Mouse (Mus musculus) intestine, embryonic 15.5 days (tissue): ENCODE data around the gene Eng. TPM values are rescaled to one million over a fixed set of nuclear protein-coding genes. Genes with fewer than 3 reads are reported as not detected.

Experiments used
- ATAC-seq: fragments of 200-750 bp; cut with Nextera tagmentation; 2 replicates; pipeline ENCODE4 v1.8.0; 2017; ENCODE audit warnings: moderate TSS enrichment, moderate library complexity
- H3K27ac ChIP-seq: fragments of 300-500 bp; sonication (generic); 2 replicates; pipeline ENCODE4 v1.5.1; 2015; ENCODE audit warnings: mild to moderate bottlenecking, inconsistent platforms
- H3K27me3 ChIP-seq: fragments of 300-500 bp; sonication (generic); replicated peaks from 2 replicates; pipeline ENCODE4 v1.6.1; 2015; ENCODE audit warnings: inconsistent platforms
- H3K36me3 ChIP-seq: fragments of 300-500 bp; sonication (generic); 2 replicates; pipeline ENCODE4 v1.6.1; 2015; ENCODE audit warnings: inconsistent platforms
- H3K4me1 ChIP-seq: fragments of 300-500 bp; sonication (generic); replicated peaks from 2 replicates; pipeline ENCODE4 v1.6.1; 2015; ENCODE audit warnings: inconsistent platforms
- H3K4me2 ChIP-seq: fragments of 300-500 bp; sonication (generic); replicated peaks from 2 replicates; pipeline ENCODE4 v1.6.1; 2015; ENCODE audit warnings: mild to moderate bottlenecking, inconsistent platforms
- H3K4me3 ChIP-seq: fragments of 300-500 bp; sonication (generic); replicated peaks from 2 replicates; pipeline ENCODE4 v1.5.1; 2015; ENCODE audit warnings: inconsistent platforms
- H3K9ac ChIP-seq: fragments of 300-500 bp; sonication (generic); 2 replicates; pipeline ENCODE4 v1.6.1; 2015; ENCODE audit warnings: inconsistent platforms
- H3K9me3 ChIP-seq: fragments of 300-500 bp; sonication (generic); 2 replicates; pipeline ENCODE4 v1.6.1; 2016; ENCODE audit warnings: inconsistent platforms
- WGBS: fragments of 180-500 bp; shearing (Covaris S2); methylation state at CpG from one replicate; pipeline ENCODE4 v1.1.7; 2015; 5-methylcytosine and 5-hydroxymethylcytosine counted together
- polyA plus RNA-seq: library from polyadenylated mRNA; unstranded; fragments of >200 nt; fragmentation: Nextera tagmentation; extraction: Ambion mirVana; gene quantifications from 2 replicates; pipeline ENCODE4 v1.2.1, GENCODE M21; 2015

Eng gene
- polyA plus RNA-seq, 1 experiment from 2014 or later = 62.6 TPM

DNA sequence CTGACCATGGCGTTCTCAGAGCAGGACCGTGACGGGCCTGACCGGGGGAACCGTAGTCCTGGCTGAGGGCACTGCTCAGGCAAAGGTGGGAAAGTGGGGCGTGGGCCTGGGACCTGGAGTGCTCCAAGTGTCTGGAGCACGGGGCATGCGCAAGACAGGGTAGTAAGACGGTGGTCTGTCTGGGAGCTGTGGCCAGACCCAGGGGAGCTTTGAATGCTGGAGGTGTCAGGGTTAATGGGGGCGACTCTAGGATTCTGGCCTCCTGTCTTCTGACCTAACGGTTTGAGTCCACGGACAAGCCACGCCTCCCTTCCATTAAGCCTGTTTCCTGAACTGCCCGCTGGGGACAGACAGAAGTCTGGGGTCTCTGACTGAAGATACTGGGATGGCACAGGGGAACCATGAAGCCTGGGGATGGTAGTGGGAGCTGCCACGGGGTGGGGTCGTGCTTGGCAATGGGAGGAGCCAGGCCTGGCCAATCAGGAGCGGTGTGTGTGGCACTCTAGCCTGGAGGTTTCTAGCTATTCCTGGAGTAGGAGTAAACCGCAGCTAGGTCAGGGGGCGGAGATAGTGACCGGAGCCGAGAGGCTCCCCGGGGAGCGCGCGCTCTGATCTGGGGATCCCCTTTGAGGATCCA lies 38.1 kb upstream of the Eng start:
- 8% methylated on average over 25 of the region's 25 CpGs for WGBS

DNA sequence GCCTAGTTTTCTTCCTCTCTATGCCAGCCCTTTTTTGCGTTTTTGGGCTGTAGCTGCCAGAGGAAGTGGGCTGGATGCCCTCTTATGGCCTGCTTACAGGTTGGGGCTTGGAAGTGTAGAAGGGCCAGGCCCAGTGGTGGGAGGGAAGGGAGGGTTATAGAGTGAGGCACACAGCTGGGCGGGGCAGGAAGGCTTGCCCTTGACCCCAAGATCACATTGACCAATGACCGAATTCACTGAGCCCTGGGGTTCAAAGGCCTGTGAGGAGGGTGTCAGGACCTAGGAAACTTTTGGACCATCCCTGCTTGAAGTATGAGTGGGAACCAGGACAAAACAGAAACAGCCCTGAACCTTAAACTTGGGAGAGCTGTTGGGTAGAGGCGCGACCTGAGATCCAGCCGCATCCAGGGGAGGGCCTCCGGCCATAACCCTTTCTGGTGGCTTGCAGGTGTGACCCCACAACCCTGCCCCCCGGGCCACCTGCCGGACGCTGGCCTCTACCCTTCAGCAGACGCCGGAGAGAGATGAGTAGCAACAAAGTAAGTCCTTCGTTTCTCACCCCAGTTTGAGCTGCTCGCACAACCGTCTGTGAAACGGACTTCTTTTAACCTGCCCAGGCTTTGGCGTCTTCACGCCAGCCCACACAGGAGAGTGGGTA lies 37.5 kb upstream of the Eng start:
- ATAC-seq = peak; percentile 13; the same call in 1 of the 2 replicates
- H3K4me2 ChIP-seq = peak overlapping the region; percentile 87
- no peaks in the 10 kb centered on the region for H3K9me3 ChIP-seq
- WGBS = 52% methylated on average over 18 of the region's 18 CpGs
- H3K9ac ChIP-seq = peak overlapping the region; percentile 47
- H3K4me3 ChIP-seq = peak overlapping the region; percentile 76
- no peaks in the 10 kb centered on the region for H3K27me3 ChIP-seq
- H3K27ac ChIP-seq = peak overlapping the region; percentile 56; the same call in 1 of the 2 replicates
- peaks cover 33% of the 10 kb centered on the region for H3K4me1 ChIP-seq
- H3K36me3 ChIP-seq = no peaks in the 10 kb centered on the region

More for the DNA sequence above, 38.1 kb upstream of the Eng start:
- Histone ChIP-seq H3K4me2 (peak overlapping the region; percentile 87), H3K36me3 (no peaks in the 10 kb centered on the region), H3K9me3 (no peaks in the 10 kb centered on the region), H3K27ac (peak overlapping the region; percentile 56), H3K4me3 (peak overlapping the region; percentile 76), H3K9ac (peak overlapping the region; percentile 47), H3K27me3 (no peaks in the 10 kb centered on the region), H3K4me1 (peaks cover 33% of the 10 kb centered on the region)
- ATAC-seq = peak; percentile 54

DNA sequence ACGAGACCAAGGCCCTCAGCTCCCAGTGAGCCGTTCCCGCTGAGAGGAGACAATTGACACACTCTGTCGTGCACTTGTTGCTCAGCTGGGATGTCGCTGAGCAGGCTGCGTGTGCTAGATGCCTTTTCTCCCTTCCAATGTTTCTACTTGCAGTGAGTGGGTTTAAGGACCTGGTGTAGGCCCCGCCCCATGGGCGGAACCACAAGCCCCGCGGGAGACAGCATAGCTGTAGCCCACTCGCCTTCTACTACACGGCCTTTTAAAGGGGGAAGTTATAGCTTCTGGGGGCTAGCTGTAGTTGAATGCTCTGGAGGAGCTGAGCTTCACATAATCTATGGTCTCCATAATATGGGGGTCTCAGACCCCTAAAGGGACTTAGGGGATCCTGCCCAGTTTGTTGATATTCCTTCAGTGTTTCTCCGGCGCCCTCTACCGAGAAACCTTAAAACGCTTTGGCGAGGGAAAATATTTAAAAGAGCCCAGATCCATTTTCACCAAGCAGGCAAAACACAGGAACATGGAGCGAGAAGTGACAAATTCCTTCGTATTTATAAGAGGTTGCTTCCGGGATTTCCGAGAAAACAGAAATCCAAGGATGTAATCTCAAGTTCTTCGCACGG lies 35.7 kb upstream of the Eng start:
- 0 out of 2 replicates have a peak overlapping the region, but pooled peaks have one; percentile 6 for H3K9ac ChIP-seq
- H3K4me2 ChIP-seq = peak overlapping the region; percentile 66
- H3K36me3 ChIP-seq = peaks cover 4% of the 10 kb centered on the region
- no peaks in the 10 kb centered on the region for H3K27me3 ChIP-seq
- H3K9me3 ChIP-seq = no peaks in the 10 kb centered on the region
- H3K4me3 ChIP-seq = peak overlapping the region; percentile 34
- no peak overlapping the region for H3K27ac ChIP-seq
- no peak; the same call in 1 of the 2 replicates for ATAC-seq
- 12% methylated on average over 23 of the region's 23 CpGs for WGBS
- H3K4me1 ChIP-seq = peaks cover 33% of the 10 kb centered on the region

DNA sequence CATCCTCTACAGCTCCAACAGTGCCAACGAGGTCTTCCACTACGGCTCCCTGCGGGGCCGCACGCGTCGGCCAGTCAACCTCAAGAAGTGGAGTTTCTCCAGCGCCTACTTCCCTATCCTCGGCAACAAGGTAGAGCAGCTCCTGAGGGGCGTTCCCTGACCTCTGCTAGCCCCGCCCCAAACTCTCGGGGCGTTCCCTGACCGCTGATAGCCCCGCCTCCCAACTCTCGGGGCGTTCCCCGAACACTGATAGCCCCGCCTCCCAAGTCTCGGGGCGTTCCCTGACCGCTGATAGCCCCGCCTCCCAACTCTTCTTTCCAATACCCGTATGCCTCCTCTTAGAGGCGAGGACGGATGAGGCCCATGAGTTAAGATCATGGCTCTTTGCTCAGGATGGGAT lies 34.1 kb upstream of the Eng start:
- Histone ChIP-seq H3K4me1 (peaks cover 32% of the 10 kb centered on the region), H3K27ac (no peak overlapping the region), H3K4me2 (no peak overlapping the region), H3K4me3 (no peak overlapping the region), H3K9ac (no peak overlapping the region), H3K9me3 (no peaks in the 10 kb centered on the region), H3K27me3 (no peaks in the 10 kb centered on the region), H3K36me3 (peaks cover 4% of the 10 kb centered on the region)
- no peak for ATAC-seq
- 74% methylated on average over 26 of the region's 26 CpGs for WGBS

DNA sequence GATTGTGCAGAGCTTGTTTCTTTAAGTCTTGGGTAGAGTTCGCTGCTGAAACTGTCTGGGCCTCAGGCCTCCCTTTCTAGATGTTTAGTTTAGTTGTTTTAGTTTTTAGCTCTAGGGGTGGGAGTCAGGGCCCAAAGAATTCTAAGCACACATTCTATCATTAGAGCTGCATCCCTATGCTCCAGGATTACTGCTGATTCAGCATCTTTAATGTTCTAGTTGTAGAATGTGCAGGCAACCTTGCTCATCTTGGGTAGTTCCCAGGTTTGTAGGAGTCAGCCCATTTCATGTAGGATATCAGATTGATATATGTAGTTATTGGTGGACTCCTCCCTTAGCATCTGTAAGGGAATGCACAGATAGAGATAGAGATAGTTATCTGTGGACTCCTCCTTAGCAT lies 29.3 kb upstream of the Eng start:
- Histone ChIP-seq H3K9ac (no peak overlapping the region), H3K27ac (no peak overlapping the region), H3K36me3 (peaks cover 4% of the 10 kb centered on the region), H3K4me1 (peaks cover 31% of the 10 kb centered on the region), H3K4me2 (no peak overlapping the region), H3K4me3 (no peak overlapping the region), H3K27me3 (no peaks in the 10 kb centered on the region), H3K9me3 (no peaks in the 10 kb centered on the region)
- ATAC-seq = no peak
- WGBS = 92% methylated on average over 1 of the region's 1 CpGs

DNA sequence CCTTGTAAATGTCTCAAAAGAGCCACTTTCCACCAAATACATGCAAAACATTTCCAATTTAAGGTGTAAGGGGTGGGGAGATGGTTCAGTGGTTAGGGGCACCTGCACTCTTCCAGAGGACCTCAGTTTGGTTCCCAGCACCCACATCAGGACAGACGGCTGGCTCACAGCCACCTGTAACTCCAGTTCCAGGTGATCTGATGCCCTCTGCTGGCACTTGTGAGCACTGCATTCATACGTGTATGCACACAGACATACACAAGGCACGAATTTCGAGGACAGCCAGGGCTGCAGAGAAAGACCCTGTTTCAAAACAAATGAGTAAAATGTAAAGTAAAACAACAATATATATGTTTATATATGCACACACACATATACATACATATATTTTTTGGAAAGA lies 28.8 kb upstream of the Eng start:
- no peaks in the 10 kb centered on the region for H3K27me3 ChIP-seq
- 94% methylated on average over 4 of the region's 4 CpGs for WGBS

DNA sequence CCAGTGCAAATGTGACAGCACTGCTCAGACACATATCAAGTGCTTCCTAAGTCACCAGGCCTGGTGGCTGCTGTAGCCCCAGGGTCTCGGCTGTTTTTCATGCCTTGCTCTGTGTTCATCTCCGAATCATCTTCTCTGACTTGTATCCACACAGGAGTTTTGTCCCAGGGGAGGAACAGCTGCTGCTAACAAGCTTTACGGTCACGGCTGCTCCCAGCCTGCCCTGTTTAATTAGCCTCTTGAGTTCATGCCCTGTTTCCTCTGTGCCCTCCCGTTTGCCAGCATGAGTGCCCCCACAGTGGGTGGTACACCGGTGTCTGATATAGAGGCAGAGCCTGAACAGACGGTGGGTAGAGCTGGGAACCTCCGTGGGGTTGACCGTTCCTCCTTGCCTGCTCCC lies 28.3 kb upstream of the Eng start:
- peaks cover 30% of the 10 kb centered on the region for H3K4me1 ChIP-seq
- H3K4me2 ChIP-seq = no peak overlapping the region
- no peaks in the 10 kb centered on the region for H3K9me3 ChIP-seq
- no peak for ATAC-seq
- H3K36me3 ChIP-seq = peaks cover 4% of the 10 kb centered on the region
- no peak overlapping the region for H3K27ac ChIP-seq
- WGBS = 79% methylated on average over 9 of the region's 9 CpGs
- no peak overlapping the region for H3K9ac ChIP-seq
- H3K27me3 ChIP-seq = no peaks in the 10 kb centered on the region
- H3K4me3 ChIP-seq = no peak overlapping the region

More for the DNA sequence above, 28.8 kb upstream of the Eng start:
- no peak overlapping the region for H3K27ac ChIP-seq
- H3K9ac ChIP-seq = no peak overlapping the region
- no peak overlapping the region for H3K4me3 ChIP-seq
- ATAC-seq = no peak
- no peak overlapping the region for H3K4me2 ChIP-seq
- H3K36me3 ChIP-seq = peaks cover 4% of the 10 kb centered on the region
- H3K4me1 ChIP-seq = peaks cover 30% of the 10 kb centered on the region
- H3K9me3 ChIP-seq = no peaks in the 10 kb centered on the region

DNA sequence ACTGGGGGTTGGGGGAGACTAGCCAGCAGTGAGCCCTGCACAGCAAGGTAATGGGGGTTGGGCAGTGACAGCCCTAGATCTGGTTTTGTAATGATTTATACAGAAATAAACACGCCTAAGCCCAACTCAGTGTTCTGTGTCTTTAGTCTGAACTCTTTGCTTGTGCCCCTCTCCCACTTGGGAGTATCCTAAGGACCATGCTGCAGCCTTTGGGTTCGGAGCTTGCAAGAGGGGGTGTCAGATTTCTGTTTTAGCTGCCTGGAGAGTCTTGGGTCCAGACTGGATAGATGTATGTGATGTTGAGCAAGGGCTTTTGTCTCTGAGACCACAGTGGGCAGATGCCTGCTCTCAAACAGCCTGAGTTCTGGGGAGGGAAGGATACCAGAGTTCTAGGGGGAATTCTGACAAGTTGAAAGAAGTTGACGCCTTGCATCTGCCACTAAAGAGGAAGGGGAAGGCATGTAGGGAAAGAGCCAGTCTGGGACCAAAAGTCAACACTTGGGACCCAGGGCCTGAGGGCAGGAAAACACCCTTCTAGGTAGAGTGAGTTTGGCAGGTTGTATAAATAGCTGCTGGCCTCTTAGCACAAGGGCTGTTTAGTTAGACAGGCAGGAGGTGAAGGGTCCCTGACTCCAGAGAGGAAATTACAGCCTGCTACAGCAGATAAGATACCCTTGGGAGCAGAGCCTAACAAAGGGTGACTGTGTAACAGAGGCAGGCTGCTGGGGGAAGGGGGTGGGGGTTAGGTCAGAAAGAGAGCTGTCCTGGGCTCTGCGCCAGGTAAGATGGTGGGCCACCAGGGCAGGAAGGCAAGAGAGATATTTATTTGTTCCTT lies 25.5 kb upstream of the Eng start:
- ATAC-seq = peak; percentile 85
- Histone ChIP-seq H3K36me3 (no peaks in the 10 kb centered on the region; the same call in 1 of the 2 replicates), H3K4me1 (peaks cover 46% of the 10 kb centered on the region), H3K9ac (peak overlapping the region; percentile 31), H3K27ac (peak overlapping the region; percentile 91), H3K27me3 (no peaks in the 10 kb centered on the region), H3K4me2 (peak overlapping the region; percentile 43), H3K9me3 (no peaks in the 10 kb centered on the region), H3K4me3 (no peak overlapping the region)
- WGBS = 16% methylated on average over 4 of the region's 4 CpGs

DNA sequence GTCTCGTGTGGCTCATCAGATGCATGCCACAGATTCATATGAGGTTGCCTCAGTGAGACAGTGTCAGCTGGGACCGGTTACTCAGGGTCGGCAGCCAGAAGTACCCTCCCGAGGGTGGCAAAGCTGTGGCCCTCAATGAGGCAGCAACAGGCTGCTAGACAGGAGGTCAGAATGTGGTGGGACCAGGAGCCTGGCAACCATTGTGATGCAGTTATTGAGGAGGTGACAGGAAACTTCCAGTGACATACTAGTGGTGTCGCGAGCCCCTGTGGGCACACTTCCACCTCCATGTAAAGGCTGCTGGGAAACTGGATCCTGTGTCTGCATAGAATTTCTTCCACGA lies 24.9 kb upstream of the Eng start, which contains the start of gene Ak1:
Ak1 (plus strand) TSS at position 242 of the 343 bp plus-strand sequence.
- Histone ChIP-seq H3K27ac (peak within 1 kb of the TSS; percentile 91), H3K9ac (peak within 1 kb of the TSS; percentile 31), H3K4me2 (peak within 1 kb of the TSS; percentile 43), H3K4me1 (peaks cover 52% of the 10 kb centered on the region), H3K4me3 (no peak within 1 kb of the TSS), H3K36me3 (no peaks in the 10 kb centered on the region; the same call in 1 of the 2 replicates), H3K27me3 (no peaks in the 10 kb centered on the region), H3K9me3 (no peaks in the 10 kb centered on the region)
- 22% methylated on average over 7 of the region's 7 CpGs for WGBS
- ATAC-seq = no peak; the same call in 1 of the 2 replicates

DNA sequence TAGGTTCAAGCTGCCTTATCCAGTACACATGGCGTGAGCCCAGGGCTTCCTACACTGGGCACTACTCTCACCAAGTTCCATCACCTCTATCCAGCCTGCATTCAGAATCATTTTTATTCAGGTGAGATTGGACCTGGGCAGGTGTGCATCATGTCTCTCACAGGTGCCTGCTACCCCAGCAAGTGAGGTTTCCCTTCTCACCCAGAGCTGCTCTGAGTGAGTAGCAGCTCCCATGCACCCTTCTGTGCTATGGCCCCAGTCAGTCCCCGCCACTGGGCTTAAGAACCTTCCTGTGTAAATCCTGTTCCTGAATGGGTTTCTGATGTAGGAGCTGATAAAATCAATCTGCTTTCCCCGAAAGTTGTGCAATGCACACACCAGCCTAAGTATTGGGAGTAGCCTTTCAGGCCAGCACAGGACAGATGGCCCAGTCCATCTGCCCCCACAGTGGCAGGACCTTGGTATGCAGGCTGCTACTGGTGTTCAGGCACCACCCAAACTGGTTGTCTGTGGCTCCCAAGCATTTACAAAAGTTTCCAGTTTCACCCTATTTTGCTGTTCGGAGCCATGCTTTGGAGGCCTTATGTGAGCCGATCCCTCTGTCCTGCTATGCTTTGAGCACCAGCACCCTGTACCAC lies 22.2 kb upstream of the Eng start:
- peaks cover 72% of the 10 kb centered on the region for H3K4me1 ChIP-seq

DNA sequence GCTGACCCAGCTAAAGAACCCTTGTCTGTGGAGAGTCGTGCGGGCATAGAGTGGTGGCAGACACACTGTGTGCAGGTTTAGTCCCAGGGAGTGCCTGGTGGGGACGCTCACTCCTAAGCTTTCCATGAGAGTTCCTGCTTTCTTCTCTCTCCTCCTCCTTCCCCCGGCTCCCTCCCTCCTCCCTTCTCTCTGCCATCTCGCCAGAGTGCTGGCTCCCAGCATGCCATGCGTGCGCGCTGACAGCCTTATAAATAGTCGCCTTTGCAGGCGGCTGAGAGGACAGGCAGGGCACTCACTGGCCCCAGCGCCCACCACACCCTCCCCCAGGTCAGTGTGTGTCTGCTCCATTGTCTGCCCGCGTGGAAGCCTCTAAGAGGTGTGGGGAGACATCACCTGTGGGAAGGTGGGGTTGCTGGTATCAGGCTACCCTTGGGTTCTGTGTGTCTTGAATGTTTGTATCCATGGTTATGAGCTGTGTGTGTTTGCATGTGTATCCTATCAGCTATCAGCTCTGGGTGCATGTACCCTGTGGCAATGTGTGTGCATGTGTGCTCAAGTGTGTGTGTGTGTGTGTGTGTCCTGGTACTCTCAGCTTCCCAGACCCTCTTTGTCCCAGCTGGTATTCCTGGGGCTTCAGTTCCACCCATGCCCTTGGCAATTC lies 21.1 kb upstream of the Eng start:
- Histone ChIP-seq H3K4me3 (0 out of 2 replicates have a peak overlapping the region, but pooled peaks have one; percentile 13), H3K9ac (peak overlapping the region; percentile 21; the same call in 1 of the 2 replicates), H3K4me1 (peaks cover 64% of the 10 kb centered on the region), H3K36me3 (no peaks in the 10 kb centered on the region), H3K27ac (peak overlapping the region; percentile 49), H3K9me3 (no peaks in the 10 kb centered on the region), H3K4me2 (peak overlapping the region; percentile 60), H3K27me3 (no peaks in the 10 kb centered on the region)
- WGBS = 6% methylated on average over 13 of the region's 13 CpGs
- peak; percentile 41 for ATAC-seq

More for the DNA sequence above, 22.2 kb upstream of the Eng start:
- Histone ChIP-seq H3K4me2 (no peak overlapping the region), H3K9me3 (no peaks in the 10 kb centered on the region), H3K27ac (peak overlapping the region; percentile 29; the same call in 1 of the 2 replicates), H3K36me3 (no peaks in the 10 kb centered on the region), H3K4me3 (no peak overlapping the region), H3K9ac (no peak overlapping the region), H3K27me3 (no peaks in the 10 kb centered on the region)
- no peak for ATAC-seq
- WGBS = 75% methylated on average over 5 of the region's 5 CpGs
